Mouse (Mus musculus) gastrocnemius, postnatal 25 days (tissue): Measurements from ENCODE around the gene Cyth1. TPM values are rescaled to one million over a fixed set of nuclear protein-coding genes. Genes with fewer than 3 reads are reported as not detected.
A peak's percentile ranks its signal among the peaks of the same experiment; 100 is the strongest.

Source experiments
- DNase-seq: peaks from one replicate; pipeline ENCODE4 v3.0.0; 2022
- total RNA-seq, 2 experiments: library from RNA; stranded (reverse); gene quantifications; 1 replicate in 1 of 2; 2 replicates in 1 of 2; pipeline ENCODE4 v1.2.3; 2021

Gene Cyth1
- total RNA-seq, 2 experiments from 2014 or later, result 30.0 to 32.3 TPM

DNA sequence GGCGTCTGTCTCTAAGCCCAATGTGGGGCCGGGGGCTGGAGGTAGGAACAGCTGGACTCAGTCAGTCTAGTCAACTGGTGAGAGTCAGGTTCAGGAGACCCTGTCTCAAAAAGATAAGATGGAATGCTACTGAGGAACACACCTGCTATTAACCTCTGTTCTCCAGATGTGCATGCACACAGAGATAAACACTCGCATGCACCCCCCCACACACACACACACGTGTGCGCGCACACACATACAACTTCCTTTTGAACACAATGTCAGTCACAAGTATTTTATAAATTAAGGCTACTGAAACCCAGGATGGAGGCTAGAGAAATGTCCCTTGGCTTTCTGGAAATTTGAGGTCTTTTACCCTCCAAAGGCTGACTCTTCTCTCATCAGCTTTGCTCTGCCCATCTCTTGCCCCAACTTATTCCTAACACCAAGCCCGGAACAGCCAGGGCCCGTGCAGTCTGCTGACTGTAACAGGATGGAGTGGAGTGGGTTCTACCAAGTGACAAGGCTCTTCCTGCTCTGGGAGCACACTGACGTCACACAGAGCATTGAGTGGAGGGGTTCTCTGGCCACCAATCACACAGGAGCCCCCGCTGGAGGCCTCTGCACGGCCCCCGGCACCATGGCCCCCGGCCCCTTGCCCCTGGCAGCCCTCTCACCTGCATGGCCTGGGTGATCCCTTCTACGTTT, 134.7 kb downstream of the Cyth1 start:
- no peak for DNase-seq

- peak; percentile 60 for DNase-seq
These were observed 144.4 kb downstream of the Cyth1 start for GRCm38 (mm10) chr11:118104001-118104400.

GRCm38 (mm10) chr11:118103383-118103782, 145.0 kb downstream of the Cyth1 start:
- no peak for DNase-seq

DNA sequence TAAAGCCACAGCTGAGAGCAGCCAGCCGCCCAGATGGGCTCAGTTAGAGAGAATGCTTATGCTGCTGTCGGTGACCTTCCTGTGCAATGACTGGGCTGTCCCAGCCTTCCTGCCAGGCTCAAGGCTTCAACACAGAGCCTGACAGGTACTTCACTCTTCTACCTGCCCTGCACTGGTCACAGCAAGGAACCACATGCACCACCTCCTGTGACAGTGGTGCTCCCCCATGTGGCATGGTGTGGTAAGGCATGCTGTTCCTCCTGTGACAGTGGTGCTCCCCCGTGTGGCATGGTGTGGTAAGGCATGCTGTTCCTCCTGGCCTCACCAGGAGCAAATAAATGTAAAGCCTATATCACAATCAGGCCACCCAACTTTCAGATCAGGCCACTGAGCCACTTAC, 145.6 kb downstream of the Cyth1 start:
- DNase-seq, result peak; percentile 65

- DNase-seq, result no peak
These were observed 147.3 kb downstream of the Cyth1 start for GRCm38 (mm10) chr11:118101133-118101532.

GRCm38 (mm10) chr11:118096736-118097135, 151.7 kb downstream of the Cyth1 start:
- DNase-seq, result no peak

GRCm38 (mm10) chr11:118095004-118095403, 153.4 kb downstream of the Cyth1 start:
- DNase-seq, result no peak

DNA sequence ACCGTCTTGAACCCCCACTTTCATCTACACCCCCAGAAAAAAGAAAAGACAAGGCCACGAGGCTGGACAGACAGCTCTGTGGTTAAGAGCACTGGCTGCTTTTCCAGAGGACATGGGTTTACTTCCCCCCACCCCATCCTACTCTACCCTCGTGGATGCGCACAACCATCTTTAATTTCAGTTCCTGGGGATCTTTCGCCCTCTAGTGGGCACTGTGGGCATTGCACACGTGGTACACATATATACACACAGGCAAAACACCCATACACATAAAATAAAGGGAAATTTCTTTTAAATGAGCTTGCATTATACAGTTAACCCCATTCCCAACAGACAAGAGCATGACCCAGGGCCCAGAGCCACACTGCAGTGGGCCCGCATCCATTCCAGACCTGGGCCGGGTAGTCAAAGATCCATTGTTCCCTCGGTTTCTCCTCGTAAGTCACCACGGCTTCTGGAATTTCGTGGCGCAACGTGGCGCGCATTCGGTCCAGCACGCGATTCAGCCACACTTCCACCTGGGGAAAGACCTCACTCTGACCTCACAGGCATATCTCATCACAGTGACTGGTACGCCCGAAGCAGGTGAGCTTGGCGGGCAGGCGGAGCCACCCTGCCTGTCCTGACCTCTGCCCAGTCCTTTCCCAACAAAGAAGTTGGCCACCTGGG, 157.3 kb downstream of the Cyth1 start:
- no peak for DNase-seq

- no peak for DNase-seq
These were observed 159.5 kb downstream of the Cyth1 start for GRCm38 (mm10) chr11:118088896-118089295.

DNA sequence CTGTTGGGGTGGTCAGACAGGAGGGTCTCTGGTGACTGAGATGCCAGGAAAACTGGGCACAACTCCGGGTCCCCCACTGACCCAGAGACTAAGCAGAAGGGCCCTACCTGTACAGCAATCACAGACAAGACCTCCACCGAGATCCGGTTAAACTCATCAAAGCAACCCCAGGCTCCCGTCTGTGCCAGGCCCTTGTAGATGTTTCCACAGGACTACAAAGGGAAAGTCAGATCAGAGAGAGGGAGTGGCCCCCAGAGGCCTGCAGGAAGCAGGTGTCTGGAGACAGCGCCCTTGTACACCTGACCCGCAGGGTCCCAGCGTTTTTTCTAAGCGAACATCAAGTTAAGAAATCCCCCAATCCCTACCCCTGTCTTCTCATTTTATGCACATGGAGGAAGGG, 162.4 kb downstream of the Cyth1 start:
- no peak for DNase-seq

- no peak for DNase-seq
These were observed 163.2 kb downstream of the Cyth1 start for GRCm38 (mm10) chr11:118085176-118085575.

- DNase-seq, result no peak
These were observed 164.1 kb downstream of the Cyth1 start for GRCm38 (mm10) chr11:118084266-118084665.

GRCm38 (mm10) chr11:118083811-118084210, 164.6 kb downstream of the Cyth1 start:
- DNase-seq, result peak; percentile 28

DNA sequence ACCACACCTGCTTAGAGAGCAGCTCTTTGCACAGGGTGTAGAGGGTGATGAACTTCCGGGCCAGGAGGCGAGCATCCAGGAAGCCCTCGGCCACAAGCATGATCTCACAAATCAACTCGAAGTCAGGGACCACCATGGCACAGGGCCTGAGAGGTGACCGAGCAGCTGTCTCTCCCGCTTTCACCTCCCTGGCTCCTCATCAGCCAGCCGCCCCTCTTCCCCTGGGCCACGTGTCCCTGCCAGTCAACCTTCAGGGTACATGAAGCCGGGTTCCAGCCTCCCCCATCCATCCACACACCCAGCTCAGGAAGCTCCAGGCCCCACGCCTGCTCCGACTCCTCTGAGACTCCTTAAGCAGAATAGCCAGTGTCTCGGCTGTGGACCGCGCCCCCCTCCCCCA, 166.1 kb downstream of the Cyth1 start:
- no peak for DNase-seq

Other genes starting within 250 kb of the Cyth1 start
- under 1 TPM; 0.03 to 0.11 TPM for gene Dnah17, start 118.0 kb downstream of the Cyth1 start, total RNA-seq
- gene Usp36, start 41.7 kb upstream of the Cyth1 start, total RNA-seq, result 10 to 100 TPM; 11.9 to 12.8 TPM
- gene Cep295nl, start 93.9 kb upstream of the Cyth1 start, total RNA-seq, result 1 to 10 TPM in 1 of 2 experiments, under 1 TPM in 1; 0.99 to 1.0 TPM
- 10 to 100 TPM; 77.3 to 96.4 TPM for gene Timp2, start 107.1 kb upstream of the Cyth1 start, total RNA-seq
- gene Lgals3bp, start 153.5 kb upstream of the Cyth1 start, total RNA-seq, result 10 to 100 TPM; 11.0 to 14.7 TPM
- 1 to 10 TPM; 9.3 to 9.9 TPM for gene Cant1, start 170.5 kb upstream of the Cyth1 start, total RNA-seq
- 10 to 100 TPM in 1 of 2 experiments, 1 to 10 TPM in 1; 9.2 to 13.4 TPM for gene C1qtnf1, start 179.6 kb upstream of the Cyth1 start, total RNA-seq
- gene Engase, start 228.2 kb upstream of the Cyth1 start, total RNA-seq, result 1 to 10 TPM; 5.4 to 9.5 TPM